Mouse (Mus musculus): ENCODE data around the gene Cpox.

DNA sequence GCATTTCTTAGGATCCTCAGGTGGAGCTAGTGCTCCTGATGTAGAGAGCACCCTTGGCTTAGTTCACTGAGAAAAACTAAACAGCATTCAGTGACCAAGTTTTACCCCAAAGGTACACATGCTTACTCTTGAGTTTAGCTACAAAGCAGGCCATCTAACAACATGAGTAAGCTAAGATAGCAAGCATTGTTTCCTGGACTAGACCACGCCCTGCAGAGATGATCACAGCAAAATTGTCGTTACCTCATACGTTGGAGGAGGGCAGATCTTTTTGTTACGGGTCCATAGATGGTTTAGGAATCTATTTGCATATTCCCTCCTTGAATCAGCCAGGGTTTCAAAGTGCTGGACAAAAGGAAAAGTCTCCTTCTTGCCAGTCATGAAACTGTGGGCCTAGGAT lies 32.6 kb upstream of the Cpox start:
- no peak for TF ChIP-seq CTCF (IDR thresholded peaks at IDR 0.05; ENCODE audit: borderline replicate concordance, insufficient read depth, low read length)
- TF ChIP-seq POLR2A (IDR thresholded peaks at IDR 0.05; ENCODE audit: low read depth, low read length): no peak
